Mouse (Mus musculus) megakaryocyte, adult 5-6 weeks (primary cell): ENCODE results near the gene Alas2. TPM values are rescaled to one million over a fixed set of nuclear protein-coding genes. Genes with fewer than 3 reads are reported as not detected.
A peak's percentile ranks its signal among the peaks of the same experiment; 100 is the strongest.

Source experiments
- ATAC-seq: 2 replicates; pipeline ENCODE4 v1.8.0; 2016; ENCODE audit warnings: mild to moderate bottlenecking, inconsistent platforms; ENCODE audit not compliant: poor library complexity, severe bottlenecking
- total RNA-seq, 2 experiments: library from RNA; stranded (forward) in 1 of 2; stranded (reverse) in 1 of 2; fragments of 153-499, 151-499 nt in 1 of 2; fragments of 221-1000, 200-1000 nt in 1 of 2; gene quantifications; 2 replicates each; pipeline versions ENCODE4 v1.2.3 to v1.2.4; 2015 to 2017

Gene Alas2
- 0.89 and 1.9 TPM in 2 replicates for total RNA-seq (2015)
- 0.48 and 5.0 TPM in 2 replicates for total RNA-seq (2017)

DNA sequence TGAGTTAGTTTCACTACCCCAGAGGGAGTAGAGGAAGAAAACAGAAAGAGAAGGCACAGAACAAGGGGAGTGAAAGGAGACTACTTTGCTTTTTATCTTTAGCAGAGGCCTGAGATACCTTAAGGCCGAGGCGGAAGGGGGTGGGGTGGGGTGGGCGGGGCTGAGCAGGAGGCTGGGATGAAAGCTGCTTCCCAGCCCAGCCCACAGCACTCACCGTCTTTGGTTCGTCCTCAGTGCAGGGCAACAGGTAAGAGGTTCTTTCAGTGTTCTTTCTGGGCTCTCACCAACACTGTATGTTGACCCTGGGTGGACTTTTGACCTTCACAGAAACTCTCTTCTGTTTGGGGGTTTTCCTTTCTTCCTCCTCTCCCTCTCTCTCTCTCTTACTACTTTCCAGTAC lies at the start of gene Alas2:
Alas2 (plus strand) TSS at position 137 of the 400 bp plus-strand sequence.
- ATAC-seq, result no peak

DNA sequence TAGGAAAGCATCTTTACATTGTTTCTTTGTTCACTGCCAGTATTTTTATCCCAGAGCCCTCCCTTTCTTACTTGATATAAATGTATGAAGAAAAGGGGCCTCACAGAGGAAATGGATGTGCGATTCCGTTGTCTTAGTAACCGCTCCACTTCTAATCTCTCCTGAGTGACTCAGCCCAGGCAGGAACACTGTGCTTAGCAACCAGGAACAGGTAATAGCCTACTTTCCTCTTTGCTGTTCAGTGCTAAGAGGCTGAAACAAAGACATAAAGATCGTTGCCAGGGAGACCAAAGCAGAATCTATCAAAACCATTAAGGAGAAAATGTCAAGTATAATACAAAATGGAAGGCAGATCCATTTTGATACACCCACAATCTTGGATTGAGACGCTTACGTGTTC lies 38.5 kb upstream of the Alas2 start:
- ATAC-seq, result no peak

DNA sequence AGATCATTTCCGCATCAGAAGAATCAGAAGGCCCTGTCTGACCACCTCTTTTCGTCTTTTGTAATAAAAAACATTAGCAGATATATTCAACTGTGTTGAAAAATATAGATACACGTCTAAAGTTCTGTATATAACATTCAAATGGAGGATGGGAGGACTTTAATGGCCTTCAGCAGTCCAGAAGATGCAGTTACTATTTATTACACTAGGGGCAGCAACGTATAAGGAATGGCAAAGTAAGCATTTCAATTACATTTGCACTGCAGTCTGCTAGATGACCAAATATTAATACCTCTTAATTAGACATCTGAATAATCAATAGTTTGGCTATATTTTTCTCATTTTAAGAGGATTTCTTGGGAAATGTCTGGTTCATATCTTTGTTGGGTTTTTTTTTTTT lies 36.5 kb upstream of the Alas2 start:
- ATAC-seq, result 0 out of 2 replicates have a peak, but pooled peaks have one; percentile 47

DNA sequence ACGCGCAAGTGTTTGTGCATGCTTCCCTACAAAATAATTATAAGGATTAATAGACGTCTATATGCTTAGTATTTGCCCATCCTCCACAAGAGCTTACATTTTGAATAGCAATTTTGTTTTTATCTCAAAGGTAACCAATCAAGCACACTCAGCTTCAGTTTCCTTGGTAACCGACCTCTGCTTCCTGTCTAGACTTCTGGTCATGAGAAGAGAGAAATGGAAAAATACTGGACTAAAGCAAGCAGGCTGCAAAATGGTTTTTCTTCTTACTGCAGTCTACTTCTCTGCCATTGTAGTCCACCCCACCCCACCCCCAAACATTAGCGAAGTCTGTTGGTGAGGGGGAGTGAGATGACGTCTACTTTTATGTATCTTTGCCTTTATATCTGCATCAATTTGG lies 35.9 kb upstream of the Alas2 start:
- ATAC-seq, result no peak

DNA sequence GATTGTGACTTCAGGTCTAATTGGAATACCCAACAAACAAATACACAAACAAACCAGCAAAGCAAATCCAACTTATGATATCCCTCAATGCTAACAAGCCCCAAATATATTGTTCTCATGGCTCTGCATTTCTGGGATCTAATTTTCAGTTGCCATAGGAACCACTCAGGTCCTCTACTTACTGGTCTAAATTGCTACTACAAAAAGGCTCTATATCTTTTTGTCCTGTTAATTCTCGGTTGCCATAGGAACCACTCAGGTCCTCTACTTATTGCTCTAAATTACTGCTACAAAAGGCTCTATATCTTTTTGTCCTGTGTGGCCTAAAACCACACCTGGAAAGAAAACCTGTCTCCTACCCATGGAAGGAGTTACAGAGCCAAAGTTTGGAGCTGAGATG lies 33.0 kb upstream of the Alas2 start:
- ATAC-seq, result no peak

DNA sequence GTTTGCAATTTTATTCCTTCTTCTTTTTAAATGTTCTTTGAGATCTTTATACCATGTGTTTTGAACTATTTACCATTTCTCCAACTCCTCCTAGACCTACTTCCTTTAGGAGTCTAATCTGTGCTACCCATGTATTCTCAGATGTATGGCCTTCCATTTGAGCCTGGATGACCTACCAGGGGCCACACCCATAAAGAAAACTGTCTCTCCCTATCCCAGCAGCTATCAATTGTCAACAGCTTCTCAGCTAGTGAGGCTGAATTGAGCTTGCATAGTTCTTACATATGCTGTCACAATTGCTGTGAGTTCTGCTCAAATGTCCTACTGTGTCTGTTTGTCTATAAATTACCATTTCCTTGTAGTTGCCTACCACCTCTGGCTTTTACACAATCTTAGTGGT lies 31.2 kb upstream of the Alas2 start:
- ATAC-seq, result no peak

DNA sequence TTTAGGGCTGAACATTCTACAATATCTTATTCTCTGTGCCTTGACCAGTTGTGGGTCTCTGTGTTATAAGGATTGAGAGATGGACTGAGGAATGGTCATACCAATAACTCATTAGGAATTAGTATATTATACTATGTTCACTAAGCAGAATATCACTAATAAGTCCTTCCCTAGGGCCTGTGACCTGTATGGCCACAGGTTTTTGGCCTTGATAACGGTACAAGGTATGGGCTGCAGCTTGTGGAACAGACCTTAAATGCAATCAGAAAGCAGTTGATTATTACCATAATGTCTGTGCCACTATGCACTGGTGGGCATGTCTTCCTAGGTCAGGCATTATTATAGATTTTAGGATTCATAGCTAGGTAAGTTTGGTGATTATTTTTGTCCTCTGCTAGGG lies 30.7 kb upstream of the Alas2 start:
- ATAC-seq, result no peak

DNA sequence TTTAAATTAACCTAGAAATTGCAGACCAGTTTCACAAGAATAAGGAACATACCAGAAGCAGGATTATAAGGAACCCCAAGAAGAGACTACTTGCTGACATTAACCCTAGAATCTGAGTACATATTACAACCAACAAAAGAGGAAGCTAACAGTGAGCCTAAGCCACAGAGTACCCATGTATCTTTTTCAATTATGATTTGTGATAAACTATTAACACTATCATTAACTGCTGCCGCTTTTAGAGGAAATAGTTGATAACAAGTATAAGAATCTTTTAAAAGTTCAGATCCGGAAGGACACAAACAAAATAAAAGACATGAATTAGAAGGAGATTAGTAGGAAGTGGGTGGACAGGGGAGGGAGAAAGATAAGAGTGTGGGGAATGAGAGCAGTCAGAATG lies 7.1 kb upstream of the Alas2 start:
- ATAC-seq, result no peak

DNA sequence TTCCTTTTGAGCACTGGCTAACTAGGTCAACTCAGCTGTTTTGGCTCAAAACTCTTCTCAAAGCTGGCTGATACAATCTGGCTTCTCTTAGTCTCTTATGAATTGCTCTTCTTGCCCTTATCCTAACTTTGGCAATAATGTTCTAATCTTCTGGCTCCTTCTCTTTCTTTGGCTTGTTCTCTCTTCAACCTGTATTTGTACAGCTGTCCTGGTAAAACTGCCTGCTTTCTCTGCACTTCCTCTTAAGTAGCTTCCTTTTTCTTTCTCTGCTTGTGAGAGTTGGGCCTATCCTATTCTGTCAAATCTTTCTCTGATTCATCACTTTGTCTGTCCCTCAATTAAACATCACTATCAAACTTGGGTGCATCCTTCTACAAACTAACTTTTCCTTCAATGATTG lies 5.5 kb upstream of the Alas2 start:
- ATAC-seq, result no peak

DNA sequence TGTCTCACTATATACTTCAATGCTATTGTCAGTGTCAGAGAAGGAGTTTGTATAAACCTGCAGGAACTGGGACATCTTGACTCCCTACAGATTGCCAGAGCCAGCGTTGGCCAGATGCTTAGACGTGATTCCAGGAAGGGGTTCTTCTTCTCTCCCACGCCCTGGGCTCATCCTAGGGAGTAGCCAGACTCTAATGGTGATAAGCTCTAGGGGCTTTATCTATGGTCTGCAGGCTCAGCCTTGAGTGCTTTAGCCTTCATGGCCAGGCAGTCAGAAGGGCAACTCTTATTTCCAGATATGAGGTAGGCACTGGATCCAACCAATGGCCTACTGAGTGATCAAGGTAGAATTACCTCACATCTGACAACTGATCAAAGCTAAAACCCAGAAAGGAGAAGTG lies 2.5 kb downstream of the Alas2 start:
- ATAC-seq, result peak; percentile 33; the same call in 1 of the 2 replicates

DNA sequence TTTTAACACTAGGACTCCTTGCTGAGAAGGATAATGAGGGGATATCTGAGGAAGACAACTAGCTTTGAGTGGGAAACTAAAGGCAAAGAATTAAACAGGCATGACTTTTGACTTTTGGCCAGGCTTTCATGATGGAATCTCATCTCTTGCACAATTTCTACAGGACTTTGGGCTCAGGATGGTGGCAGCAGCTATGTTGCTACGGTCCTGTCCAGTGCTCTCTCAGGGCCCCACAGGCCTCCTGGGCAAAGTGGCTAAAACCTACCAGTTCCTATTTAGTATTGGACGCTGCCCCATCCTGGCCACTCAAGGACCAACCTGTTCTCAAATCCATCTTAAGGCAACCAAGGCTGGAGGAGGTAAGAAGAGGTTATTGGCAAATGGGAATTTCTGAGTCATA lies 4.8 kb downstream of the Alas2 start:
- no peak for ATAC-seq

DNA sequence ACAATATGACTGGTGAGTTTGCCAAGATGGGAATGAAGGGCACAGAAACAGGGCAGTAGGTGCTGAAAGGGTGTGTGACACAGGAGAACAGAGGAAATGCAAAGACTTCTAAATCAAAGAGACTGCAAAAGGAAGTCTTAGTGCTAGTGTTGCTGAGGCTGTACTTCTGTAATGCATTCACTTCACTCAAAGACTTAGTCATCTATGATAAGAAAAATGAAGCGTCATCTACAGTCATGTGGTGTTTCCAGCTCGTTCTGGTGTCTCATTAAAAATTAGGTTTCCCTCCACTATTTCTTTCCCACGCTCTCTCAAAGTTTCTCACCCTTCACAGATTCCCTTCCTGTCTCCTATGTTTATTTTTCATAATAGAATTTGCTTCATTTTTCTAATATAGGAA lies 6.9 kb downstream of the Alas2 start:
- ATAC-seq, result no peak

DNA sequence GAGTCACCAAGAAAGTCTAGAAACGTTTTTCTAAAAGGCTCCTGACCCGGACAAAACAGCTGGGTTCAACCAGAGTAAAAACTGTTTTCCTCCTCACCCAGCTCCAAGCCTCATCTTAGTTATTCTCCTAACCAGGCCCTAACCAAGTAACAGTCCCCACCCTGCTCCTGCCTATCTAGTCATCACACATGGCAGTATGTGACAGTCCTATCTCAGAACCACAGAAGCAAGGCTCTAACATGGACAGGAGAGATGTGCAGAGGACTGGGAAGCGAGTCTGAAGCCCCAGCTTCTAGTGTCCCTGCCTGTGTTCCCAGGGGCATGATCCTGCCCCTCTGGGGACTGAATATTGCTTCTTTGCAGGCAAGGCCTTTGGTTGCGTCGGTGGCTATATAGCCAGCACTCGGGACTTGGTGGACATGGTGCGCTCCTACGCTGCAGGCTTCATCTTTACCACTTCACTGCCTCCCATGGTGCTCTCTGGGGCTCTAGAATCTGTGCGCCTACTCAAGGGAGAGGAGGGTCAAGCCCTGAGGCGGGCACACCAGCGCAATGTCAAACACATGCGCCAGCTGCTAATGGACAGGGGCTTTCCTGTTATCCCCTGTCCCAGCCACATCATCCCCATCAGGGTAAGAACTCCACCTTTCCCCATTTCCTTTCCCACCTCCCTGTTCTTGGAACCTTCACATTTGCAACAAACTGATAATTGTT lies 17.6 kb downstream of the Alas2 start:
- ATAC-seq, result peak; percentile 33; the same call in 1 of the 2 replicates

DNA sequence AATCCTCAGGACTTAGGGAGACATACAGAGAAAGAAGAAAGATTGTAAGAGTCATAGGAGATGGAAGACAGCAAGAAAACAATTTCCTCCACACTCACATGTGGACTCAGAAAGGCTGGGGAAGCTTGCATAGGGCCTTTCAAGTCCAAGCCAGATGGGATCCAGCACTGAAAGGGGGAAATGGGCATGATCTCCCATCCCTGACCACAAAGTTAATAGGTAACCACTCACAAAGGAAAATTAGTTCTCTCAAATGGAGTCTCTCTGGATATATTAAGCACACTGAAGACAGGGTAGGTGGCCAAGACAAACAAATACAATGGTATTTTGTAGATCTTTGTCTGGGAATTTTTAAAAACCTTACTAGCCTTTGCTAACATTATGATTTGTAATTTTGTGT lies 34.7 kb downstream of the Alas2 start:
- ATAC-seq, result no peak

DNA sequence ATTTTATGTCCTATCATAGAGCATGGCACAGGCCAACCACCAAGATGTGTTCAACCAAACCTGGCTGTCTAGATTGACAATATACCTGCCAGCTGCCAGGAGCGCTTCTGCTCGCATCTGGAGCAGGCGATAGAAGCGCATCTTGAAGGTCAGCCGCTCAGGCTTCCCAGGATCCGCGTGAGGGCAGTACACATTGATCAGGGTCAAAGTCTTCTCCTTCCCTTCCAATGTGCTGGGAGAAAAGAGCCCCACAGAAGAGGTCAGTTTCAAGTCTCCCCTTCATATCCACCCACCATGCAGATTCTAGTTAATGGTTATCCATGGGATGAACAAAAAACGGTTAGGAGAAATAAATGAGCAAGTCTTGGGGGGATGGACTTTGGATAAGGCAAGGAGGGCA lies 37.9 kb downstream of the Alas2 start:
- ATAC-seq, result no peak

DNA sequence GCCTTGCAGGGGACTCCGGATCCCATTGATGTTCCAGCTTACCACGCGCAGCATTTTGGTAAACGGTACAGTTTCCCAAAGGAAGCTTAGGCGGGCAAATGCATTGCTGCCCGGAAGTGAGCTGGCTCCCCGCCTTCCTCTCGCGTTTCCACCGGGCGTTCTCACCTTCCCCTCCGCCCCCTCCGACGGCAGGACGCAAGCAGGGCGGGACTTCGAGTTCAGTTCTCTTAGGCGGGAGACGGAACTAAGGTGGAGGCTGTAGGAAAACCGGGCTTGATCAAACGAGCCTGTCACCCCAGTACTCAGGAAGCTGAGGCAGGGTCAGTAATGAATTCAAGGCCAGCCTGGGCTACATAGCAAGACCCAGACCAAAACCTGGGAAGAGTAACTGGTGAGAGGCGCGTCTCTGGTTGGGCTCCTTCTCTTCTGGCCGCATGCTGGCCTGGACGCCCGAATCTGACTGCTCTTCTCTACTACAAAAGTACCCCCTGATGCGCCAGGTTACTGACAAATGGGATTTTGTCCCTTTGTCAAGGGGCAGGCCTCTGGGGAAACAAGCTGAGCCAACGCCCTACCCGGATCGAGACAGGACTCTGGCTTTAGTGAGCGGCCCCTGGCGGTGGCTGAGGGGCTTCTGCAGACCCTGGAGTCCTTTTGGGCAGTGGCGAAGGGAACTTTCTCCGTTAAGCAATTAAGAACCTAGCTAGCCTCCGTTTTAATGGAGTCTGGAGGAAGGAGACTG lies 41.0 kb downstream of the Alas2 start, which contains the start of gene Pfkfb1:
Pfkfb1 (plus strand) TSS at position 207 of the 742 bp plus-strand sequence.
- ATAC-seq, result peak; percentile 99

DNA sequence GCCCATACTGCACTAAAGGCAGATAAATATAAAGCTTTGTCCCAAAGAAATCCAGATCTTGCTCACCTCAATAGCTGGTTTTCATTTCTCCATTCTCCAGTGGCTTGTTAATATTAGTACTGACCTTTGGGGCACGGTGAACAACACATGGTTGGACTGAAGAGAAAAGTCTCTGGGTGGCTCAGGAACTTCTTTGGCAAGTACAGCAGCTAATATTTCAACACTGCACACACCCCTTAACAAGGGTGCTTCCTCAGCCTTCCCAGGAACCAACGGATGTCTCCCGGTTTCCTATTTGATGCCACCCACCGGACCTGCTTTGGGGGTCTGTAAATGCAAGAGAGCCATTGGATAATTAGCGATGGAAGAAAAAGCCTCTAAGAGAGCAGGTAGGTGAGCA lies 42.5 kb downstream of the Alas2 start, which contains the start of gene Apex2:
Apex2 (minus strand) TSS at position 173 of the 400 bp plus-strand sequence.
- ATAC-seq, result no peak

DNA sequence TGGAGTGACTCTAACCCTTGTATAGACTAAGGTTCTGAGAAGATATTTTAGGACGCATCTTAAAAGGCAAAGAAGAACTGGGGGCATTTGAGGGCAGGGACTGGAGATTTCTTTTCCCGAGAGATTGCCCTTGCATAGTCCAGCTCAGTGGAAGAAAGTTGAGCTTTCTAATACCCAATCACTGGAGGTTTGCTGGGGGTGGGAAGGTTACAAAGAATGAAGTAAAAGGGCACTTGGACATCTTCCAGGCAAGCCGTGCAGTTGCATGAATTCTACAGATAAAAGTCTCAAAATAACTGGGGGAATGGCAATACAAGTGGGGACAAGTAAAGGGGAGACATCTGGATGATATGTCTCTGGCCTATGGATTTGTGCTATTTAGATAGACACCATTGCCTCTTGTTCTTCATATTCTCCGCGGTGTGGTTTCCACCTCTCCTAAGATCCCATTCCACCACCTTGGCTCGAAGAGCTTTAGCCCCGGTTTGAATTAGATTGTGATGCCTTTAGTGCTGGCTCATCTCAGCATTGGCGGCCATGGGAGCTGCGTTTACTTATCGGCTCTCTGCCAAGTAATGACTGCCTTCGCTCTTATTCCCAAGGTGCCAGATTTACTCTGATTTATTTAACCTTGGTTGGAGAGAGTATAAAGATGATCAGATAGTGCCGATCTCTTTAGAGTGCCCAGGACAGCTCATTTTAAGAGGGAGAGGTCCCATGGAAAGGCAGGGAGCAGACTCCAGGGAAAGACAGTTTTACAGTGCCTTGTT lies 46.3 kb downstream of the Alas2 start:
- ATAC-seq, result no peak

DNA sequence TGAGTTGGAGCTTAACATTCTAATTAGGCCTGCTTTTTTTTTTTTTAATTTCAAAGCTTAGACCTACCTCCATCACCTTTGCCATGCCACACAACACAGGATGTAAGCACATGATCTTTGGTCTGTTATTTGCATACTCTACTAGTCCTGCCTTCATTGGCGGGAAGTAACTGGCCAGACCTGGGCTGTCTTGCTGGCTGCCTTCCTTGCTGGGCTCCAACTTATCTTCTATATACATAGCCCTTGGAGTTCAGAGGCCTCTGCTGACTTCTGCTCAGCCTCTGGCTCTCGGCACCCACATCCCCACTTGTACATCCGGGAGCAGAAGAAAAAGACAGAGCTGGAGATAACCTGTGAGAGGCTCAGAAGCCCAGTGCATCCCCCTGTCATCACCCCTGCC lies 47.0 kb downstream of the Alas2 start:
- no peak for ATAC-seq

DNA sequence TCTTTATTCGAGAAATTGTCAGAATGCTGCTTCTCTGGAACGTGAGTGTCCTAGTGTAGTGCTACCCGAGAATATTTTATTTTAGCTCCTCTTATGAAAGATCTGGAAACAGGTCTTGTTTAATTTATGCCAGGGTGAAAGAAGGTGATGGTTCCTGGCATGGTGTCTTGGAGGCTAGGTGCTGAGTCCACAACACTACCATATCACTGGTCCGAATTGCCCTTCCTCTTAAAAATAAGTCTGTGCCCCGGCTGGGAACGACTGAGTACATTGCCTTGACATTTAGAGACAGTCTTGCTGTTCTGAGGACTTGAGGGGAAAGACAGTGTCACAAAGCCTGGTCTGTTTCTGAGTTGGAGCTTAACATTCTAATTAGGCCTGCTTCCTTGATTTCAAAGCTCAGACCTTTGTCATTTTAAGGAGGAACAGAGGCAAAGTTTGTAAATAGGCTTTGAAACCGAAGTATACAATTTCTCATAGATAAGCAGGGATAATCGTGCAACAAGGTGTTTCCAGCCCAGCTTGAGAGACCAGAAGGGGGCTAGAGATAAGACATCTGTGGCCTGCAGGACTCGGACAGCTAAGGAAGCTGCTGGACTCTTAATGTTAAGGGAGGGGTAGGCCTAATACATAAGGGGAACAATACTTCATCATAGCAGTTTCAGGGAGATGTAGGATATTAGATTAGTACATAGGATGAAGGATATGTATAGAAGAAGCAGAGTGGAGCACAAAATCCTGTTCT lies 48.0 kb downstream of the Alas2 start:
- no peak for ATAC-seq

DNA sequence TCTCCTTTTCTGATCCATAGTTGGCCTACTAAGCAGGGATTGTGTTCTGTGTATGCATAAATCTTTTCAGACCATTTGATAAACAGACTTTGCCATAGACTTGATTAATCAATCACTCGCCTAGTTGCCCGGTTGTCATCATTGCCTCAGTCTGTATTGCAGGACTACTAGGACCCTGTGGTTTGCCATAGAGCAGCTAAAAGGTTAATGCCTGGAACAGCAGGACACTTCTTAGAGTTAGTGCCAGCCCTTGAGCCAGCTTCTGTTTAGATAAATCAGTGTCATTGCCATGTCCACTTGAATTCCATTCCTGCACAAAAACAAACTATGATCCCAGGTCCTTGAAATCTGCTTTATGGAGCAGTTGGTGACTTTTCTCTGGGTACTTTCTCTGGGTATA lies 51.7 kb downstream of the Alas2 start:
- ATAC-seq, result no peak
